Mouse (Mus musculus): ENCODE results near the gene Rnf144a.

GRCm38 (mm10) chr12:26404781-26405702, 10.0 kb downstream of the Rnf144a start:
- TF ChIP-seq CTCF (IDR thresholded peaks at IDR 0.05; ENCODE audit: borderline replicate concordance, insufficient read depth, low read length) (no peak), POLR2A (IDR thresholded peaks at IDR 0.05; ENCODE audit: low read depth, low read length) (no peak)

All from embryonic fibroblast, embryonic 13.5 days (primary cell).